Mouse (Mus musculus) heart, adult 8-10 months (tissue): ENCODE measurements around the gene 2410131K14Rik. TPM values are rescaled to one million over a fixed set of nuclear protein-coding genes. Genes with fewer than 3 reads are reported as not detected.

Experiments used
- DNase-seq: peaks from one replicate; pipeline ENCODE4 v3.0.0; 2022; ENCODE audit warnings: low spot score
- total RNA-seq, 4 experiments: library from RNA; stranded (reverse); gene quantifications; 2 replicates each; pipeline ENCODE4 v1.2.4; 2022

2410131K14Rik gene
- 10 to 100 TPM in 1 of 4 experiments, 1 to 10 TPM in 3; 9.2 to 11.5 (median 9.7) TPM for total RNA-seq

DNA sequence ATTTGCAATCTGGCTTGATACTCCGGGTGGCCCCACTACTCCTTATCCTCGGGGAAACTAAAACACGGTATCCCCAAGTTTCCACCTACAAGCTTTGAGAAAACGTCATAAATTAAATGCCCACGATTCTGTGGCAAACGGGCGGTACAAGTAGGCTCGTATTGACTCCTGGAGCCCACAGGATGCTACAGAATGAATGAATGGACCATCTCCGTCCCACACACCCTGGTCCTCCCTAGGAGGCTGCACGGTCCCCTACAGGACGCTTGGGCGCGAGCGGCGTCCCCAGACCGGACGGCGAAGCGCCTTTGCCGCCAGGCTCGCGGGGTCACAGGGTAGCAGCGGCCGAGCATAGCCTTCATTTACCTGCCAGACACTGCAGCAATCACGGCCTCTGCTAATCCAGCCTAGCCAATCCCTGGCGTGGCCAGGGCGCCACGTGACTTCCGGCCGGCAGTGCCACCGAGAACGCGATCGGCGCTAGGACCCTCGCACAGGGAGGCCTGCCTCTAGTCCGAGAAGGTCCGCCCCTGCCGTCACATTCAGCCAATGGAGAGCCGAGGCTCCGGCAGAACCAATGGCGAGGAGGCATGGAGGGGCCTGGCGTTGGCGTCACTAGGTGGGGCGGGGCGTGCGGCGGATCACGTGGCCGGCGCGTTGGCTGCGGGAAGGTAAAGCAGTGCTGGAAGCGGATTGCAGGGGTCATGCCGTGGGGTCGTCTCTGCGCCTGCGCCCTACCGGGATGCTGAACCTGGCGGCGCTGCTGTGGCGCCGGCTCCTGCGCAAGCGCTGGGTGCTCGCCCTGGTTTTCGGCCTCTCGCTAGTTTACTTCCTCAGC lies at the start of gene 2410131K14Rik, which contains the start of gene Rnft2:
TSS of gene 2410131K14Rik (plus strand) at position 622 of the 838 bp plus-strand sequence.
TSS of gene Rnft2 (minus strand) at position 511 of the 838 bp plus-strand sequence.
- peak; percentile 100 for DNase-seq

DNA sequence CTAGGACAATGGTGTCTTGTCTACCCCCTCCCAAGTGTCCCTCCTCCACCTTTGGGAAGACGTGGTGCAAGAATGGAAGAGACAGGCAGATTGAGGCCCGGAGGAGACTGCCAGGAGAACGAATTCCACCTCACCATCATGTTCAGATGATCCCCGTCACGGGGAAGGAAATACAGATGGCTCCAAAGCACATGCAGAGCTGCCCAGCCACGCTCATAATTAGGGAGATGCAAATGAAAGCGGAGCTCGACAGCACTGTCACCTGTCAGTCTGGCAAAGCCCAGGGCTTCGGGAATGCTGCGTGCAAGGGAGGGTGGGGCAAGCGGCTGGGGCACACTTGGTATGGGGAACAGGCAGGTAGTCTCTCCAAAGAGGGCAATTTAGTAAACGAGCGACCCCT lies 47.6 kb upstream of the 2410131K14Rik start:
- no peak for DNase-seq

DNA sequence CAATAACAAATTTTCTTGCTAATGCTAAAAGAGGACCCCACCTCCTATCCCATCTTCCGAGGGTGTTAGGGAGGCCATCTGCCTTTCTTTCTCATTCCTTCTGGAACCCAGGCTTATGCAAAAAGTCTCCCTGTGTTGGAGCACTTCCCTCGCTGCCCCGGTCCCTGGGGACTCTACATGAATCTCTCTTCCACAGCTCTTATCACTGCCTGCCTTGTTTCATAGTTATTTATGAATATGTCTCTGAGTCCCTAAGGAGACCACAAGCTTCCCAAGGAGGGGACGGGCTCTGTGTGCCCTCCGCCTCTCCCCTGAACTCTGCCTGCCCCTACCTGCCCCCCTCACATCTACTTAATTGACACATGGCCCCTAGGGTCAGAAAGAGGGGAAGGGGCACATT lies 45.4 kb upstream of the 2410131K14Rik start:
- no peak for DNase-seq

DNA sequence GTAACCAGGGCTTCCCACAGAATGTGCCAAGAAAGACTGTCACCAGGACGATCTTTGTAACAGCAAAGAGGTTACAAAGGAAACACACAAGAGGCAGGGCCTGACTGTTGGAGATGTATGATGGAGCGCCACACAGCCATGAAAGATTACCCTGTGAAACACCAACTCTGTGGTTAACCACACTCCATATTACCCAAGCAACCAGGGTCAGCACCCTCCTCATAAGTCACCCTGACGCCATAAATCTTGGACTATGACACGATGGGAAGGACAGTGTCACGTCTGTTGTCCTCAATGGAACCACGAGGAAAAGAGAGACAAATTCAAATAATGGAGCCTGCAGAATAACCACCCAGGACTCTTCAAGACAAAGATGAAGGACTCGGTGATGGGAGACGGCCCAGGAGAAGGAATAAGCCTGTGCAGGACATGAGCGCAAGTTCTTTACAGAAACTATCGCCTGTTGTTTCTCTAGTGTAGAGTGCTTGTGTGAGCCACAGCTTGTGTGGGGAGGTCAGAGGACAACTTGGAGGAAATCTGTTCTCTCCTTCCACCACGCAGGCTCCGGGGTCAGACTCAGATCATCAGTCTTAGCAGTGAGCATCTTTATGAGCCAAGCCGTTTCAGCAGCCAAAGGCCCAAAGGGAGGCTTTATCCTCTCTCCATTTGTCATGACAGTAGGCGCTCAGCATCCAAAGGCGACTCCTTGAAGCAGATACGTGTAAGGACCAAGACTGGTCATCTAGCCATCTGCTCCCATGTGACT lies 40.2 kb upstream of the 2410131K14Rik start:
- DNase-seq = no peak

DNA sequence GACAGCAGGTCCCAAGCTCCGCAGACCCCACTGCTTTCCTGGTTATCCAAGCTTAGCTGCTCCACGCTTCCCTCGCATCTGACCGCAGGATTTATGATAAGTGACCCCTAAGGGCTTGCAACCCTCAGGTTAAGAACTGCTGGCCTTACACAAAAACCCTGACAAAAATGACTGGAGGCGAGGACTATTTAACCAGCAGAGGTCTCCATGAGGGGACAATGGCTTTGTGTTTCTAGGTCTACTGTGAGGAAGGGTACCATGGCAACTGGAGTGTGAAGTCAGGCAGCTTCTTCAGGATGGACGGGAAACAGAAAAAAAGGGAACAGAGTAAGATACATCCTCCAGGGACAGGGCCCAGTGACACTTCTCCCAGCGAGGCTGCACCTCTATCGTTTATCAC lies 39.2 kb upstream of the 2410131K14Rik start:
- DNase-seq = no peak

DNA sequence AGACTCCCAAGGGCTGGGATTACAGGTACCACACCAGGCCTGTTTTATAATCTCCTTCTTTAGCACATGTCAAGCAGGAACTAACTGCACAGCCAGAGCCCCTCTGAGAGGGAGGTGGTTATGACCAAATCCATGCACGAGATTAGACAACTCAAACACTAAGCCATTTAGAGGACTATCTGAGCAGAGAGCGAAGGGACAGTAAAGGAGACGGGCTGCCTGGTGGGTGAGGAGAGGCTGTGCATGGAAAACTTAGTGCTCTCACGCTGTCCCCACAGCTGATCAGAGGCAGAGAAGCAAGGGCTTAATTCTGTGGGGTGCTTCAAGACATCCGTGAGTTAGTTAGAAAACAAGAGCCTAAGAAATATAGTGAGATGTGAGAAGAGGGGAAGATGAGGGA lies 31.0 kb upstream of the 2410131K14Rik start:
- DNase-seq = no peak

DNA sequence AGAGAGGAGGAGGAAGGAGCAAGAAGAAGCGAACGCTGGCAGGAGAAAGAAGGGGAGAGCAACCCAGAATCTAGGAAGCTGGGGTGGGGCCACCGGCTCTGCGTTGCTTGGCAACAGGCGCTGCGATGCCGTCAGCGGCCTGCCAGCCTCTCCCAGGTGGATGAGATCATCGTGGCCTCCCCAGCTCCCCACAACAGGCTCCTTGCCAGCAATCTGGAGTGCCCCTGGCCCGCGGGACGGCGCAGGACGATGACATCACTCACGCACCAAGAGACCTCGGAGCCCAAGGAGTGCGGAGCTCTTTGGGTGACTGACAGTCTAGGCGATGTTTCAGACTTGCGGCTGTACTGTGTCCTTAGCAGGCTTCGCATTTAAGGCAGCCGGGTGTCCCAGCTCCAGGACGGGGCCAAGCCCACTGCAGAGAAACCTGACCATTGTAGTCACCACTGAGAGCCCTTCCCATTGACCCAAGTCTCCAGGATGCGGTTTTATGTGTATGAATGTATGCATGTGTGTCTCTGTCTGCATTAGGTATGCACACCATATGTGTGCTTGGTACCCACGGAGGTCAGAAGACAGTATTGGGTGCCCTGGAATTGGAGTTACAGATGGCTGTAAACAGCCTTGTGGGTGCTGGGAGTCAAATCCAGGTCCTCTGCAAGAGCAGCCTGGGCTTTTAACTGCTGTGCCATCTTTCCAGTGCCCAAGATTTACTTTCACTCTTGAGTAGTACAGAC lies 30.4 kb upstream of the 2410131K14Rik start:
- DNase-seq = peak; percentile 46

DNA sequence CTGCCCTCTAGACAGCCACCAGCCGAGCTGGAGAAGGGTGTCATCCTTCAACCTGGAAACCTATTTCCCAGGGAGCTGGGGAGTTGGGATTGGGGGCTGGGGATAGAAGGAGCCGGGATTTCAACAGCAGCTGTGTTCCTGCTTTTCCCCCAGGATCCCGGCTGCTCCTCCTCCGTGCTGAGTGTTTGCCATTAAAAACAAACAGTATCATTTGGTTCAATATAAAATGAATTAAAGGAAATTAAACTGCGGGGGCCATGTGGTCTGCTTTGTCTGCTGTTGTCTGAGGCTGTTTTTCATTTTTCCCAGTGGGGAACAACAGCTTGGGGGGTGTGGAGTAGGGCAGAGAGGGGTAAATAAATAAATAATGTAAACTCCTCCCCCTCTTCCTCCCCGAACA lies 27.6 kb upstream of the 2410131K14Rik start:
- peak; percentile 56 for DNase-seq

DNA sequence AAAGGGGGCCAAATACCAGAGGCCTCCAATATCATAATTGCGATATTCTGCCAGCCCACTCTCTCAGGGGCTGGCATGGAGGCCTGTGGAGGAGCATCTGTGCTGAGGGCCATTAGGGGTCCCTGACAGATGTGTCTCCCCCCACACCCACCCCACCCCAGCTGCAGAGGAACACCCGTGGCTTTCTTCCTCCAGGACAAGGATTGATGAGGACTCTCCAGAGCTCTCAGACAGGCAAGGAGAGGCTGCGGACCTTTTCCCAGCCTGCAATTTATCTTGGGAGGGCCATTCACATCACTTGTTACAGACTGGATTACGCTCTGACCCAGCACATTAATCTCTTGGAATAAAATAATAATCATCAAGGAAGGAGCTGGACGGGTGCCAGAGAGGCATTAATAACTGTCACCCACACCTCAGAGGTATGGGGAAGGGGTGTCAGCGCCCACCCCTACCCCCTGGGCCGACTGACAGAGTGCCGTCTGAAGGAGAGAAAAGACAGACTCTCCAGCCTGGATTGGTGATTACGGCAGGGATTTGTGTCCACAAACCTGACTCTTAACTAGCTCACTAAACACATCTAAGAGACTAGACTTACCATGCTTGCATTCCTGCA lies 21.8 kb upstream of the 2410131K14Rik start:
- no peak for DNase-seq

DNA sequence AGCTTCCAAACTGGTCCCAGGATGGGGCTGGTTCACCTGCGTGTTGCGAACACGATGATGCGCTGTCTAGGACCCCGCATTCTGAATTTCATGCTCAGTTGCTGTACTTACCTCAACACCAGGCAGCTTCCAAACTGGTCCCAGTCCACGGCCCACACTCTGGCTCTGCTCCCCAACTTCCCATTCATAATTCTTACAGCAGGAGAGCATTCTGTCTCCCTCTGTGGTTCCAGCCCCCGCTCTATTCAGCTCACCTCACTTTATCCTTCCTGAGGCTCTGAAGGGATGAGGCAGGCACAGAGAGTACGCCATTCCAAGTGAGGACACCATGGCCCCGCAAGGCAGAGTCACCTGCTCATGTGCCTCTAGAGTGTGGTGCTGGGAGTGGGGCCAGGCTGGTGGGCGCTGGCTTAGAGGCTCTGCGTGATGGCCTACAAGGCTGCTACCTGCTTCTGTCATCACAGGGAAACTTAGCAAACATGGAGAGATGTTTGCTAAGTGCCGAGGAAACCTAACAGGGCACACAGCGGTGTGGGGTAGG lies 14.9 kb upstream of the 2410131K14Rik start:
- no peak for DNase-seq

DNA sequence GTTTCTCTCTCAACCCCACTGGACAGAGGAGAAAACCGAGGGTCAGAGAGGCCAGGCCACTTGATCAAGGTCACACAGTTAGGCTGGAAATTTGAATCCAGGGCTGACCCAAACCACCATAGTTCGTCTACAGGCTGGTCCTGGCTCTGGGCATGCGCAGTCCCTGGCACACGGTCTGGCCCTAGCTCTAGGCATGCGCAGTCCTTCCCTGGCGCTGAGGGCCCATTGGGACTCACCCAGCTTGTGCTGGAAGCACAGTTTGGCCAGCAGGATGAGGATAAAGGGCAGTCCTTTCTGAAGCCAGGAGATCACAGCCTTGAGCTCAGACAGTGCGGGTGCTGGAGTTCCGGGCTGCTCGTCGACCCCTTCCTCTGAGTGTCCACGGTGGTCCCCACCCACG lies 8.1 kb upstream of the 2410131K14Rik start:
- no peak for DNase-seq

DNA sequence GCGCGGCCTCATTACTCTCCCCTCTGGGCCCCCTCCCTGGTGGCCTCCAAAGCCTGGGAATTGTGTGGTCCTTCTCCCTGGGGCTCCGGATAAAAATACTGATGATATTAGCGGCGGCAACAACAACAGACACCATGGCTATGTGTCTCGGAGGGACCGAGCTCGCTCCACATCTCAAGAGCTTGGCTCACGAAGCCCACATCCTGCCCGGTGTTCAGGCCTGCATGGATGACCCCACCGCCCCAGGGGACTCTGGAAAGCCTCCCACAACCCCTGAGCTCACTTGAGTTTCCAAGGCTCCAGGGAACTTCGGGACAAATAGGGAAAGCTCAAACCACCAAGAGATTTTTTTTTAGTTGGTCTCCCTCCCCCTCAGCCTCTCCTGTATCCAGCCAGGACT lies 5.4 kb upstream of the 2410131K14Rik start:
- DNase-seq = peak; percentile 40

DNA sequence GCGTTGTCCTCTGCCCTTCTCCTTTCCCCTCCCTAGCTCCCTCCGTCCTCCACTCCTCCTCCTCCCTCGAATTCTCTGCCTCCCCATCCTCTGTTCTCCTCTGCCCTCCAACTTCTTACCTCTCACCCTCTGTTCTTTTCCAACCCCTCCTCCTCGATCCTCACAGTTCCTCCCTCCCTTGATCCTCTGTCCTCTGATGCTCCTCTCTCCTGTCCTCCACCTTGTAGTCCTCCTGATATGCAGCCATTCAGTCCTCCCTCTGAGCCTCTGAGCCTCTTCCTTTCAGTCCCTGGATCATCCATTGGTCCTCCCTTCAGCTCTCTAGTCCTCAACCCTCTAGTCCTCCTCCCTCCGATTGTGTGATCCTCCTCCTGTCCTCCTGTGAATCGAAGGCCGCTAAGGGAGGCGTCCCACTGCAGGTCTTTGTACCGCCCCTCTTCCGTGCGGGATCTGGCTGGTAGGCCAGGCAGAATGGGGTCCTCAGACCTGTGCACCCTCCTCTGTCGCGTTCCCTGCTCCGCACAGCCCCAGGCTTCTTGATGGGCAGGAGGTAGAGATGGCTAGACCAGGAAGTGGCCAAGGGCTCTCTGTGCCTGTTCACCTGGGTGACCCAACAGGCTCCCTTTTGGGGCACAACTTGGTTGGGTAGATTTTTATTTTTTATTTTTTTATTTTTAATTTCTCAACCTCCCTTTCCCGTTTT lies 730 bp downstream of the 2410131K14Rik start:
- DNase-seq = no peak

DNA sequence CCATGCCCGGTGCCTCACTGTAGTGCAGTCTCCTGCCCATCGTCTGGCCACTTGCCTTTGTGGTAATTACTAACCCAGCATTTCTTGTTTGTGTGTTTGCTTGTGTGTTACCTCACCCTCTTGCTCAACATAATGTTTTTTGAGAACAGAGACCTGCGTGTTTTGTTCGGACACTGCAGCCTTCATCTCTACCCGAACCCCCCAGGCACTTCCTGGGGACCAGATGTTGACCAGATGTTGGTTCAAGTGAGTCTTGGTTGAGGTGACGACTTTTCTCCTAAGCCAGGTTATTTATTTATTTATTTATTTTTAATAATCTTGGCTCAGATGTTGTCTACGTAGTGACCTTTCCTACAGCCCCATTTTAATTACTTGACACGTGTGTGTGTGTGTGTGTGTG lies 2.4 kb downstream of the 2410131K14Rik start:
- no peak for DNase-seq

DNA sequence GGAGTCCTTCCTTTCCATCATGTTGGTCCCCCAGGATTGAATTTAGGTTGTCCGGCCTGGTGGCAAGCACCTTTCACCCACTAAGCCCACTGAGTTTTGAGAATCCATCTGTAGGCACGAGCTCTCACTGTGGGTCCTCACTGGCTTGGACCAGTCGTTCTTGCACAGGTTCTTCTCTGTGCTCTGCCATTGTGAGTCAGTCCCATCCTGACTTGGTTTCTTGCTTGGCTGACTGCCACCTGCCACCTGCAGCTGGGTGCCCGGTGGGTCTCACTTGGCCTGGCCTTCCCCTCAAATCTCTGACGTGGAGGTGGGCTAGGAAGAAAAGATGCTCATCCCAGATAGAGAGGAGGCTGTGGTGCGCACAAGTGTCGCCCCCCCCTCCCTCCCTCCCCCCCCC lies 6.0 kb downstream of the 2410131K14Rik start:
- no peak for DNase-seq

DNA sequence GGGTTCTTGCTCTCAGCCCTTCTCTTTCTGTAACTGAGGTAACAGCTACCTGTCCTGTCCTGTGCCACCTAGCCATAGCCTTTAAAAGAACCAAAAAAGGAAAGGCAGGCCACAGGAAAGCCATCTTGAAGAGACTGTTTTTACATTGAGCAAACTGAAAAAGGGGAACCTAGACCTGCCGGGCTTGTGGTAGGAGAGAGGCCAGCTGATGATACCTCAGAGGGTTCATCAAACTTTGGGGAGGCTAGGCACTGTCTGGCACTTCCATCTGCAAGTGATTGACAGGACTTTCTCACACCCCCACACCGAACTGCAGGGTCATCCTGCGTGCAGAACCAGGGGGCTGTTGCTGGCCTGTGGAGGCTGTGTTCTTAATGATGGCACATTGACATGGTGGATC lies 8.5 kb downstream of the 2410131K14Rik start:
- no peak for DNase-seq

DNA sequence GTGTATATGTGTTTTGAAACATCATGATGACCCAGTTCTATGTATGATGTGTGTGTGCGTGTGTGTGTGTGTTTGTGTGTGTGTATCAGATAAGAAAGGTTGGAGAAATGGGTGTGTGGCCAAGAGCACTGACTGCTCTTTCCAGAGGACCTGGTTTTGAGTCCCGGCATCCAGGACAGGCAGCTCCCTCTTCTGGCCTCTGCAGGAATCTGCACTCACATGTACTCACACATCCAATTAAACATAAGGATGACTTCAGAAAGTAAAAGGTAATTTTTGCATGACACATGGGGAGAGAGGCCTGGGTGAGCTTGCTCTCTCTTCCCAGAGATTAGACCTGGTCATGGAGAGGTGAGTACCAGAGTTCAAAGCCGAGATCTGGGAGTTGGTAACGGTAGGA lies 12.0 kb downstream of the 2410131K14Rik start:
- no peak for DNase-seq

DNA sequence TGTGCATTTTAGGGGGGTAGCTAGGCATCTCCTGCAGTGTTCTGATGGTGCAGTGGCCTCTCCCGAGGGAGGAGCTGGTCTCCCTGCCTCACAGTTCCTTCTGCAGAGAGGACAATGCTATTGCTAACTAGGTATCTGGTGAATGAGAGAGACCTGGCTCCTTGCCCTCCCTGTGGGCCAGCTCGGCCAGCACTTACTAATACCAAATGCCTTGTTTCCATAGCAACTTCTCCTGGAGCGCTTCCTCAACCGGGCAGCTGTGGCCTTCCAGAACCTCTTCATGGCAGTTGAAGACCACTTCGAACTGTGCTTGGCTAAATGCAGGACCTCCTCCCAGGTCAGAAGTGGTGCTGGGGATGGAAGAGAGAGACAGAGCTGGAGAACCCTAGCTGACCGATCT lies 14.1 kb downstream of the 2410131K14Rik start:
- no peak for DNase-seq

DNA sequence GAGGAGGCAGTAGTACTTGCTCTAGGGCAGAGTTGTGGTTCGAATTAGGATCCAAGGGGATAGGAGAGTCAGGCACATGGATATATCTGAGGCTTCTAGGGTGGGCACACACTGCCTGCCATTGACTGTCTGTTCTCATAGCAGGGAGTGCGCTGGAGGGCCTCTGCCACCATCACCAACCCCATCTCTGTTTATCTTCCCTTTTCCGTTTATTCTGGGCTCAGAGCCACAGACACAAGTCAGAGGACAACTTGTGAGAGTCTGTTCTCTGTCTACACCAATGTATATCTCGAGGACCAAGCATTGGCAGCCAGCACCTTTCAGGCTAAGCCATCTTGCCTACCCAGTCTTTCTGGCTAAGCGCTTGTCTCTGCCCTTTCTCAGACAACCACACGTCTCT lies 14.6 kb downstream of the 2410131K14Rik start:
- DNase-seq = no peak

DNA sequence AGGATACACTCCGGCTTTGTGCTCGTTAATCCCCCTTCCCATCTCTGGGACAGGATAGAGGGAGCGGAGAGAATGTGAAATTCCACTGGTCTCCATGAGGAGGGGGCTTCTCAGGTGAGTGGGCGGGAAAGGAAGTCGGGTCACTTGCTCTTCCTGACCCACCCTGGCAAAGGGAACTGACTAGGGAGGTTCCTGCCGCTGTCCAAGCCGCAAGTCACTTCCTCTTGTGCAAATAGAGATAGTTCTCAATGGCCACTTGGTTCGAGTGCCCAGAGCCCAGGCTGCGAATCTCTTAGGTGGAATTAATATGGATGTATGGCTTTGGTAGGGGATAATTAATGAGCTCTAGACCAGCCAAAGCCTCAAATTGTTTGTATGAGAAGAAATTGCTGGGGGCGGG lies 15.0 kb downstream of the 2410131K14Rik start:
- no peak for DNase-seq

DNA sequence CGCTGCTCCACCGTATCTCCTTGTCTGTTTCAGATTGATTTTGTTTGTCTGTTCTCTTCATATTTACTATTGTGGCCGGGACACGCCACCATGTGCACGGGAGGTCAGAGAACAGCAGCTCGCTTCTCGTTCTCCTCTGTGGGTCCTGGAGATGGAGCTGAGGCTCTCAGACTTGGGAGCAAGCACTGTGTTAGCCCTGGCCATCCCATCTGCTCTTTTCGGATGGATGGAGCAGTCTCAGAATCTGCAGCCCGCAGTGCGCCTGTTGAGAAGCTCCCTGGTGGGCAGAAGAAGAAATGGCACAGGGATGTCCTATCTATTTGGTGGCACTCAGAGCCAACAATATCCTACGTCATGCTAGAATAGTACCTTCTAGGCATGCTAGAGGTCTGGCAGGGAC lies 15.6 kb downstream of the 2410131K14Rik start:
- no peak for DNase-seq
